Mouse (Mus musculus) limb, embryonic 10.5 days (tissue): ENCODE measurements around the gene Ccdc6. TPM values are rescaled to one million over a fixed set of nuclear protein-coding genes. Genes with fewer than 3 reads are reported as not detected.
"Not testable (repeated sequence)": the region's sequence is repeated elsewhere in the genome, so short reads cannot be mapped to it uniquely, and the experiment has no call there.

ENCODE experiments used
- DNase-seq: peaks from one replicate; pipeline ENCODE4 v3.0.0-alpha.2; 2017; ENCODE audit warnings: low spot score
- H3K27ac ChIP-seq: fragments of 300-500 bp; sonication (generic); 2 replicates; pipeline ENCODE4 v1.5.1; 2016; ENCODE audit warnings: mild to moderate bottlenecking
- H3K27me3 ChIP-seq: fragments of 300-500 bp; sonication (generic); 2 replicates; pipeline ENCODE4 v1.6.1; 2016; ENCODE audit warnings: low read depth, mild to moderate bottlenecking; ENCODE audit not compliant: poor library complexity, severe bottlenecking
- H3K36me3 ChIP-seq: fragments of 300-500 bp; sonication (generic); 2 replicates; pipeline ENCODE4 v1.6.1; 2016; ENCODE audit warnings: mild to moderate bottlenecking, moderate library complexity
- H3K4me1 ChIP-seq: fragments of 300-500 bp; sonication (generic); 2 replicates; pipeline ENCODE4 v1.6.1; 2016
- H3K4me3 ChIP-seq: fragments of 300-500 bp; sonication (generic); 2 replicates; pipeline ENCODE4 v1.5.1; 2016; ENCODE audit warnings: mild to moderate bottlenecking, moderate library complexity
- H3K9me3 ChIP-seq: fragments of 300-500 bp; sonication (generic); replicated peaks from 2 replicates; pipeline ENCODE4 v1.6.1; 2016; ENCODE audit warnings: mild to moderate bottlenecking
- WGBS: fragments of 180-500 bp; shearing (Covaris S2); methylation state at CpG from one replicate; pipeline ENCODE4 v1.1.7; 2016; 5-methylcytosine and 5-hydroxymethylcytosine counted together
- polyA plus RNA-seq: library from polyadenylated mRNA; unstranded; fragments of >200 nt; fragmentation: Nextera tagmentation; extraction: Ambion mirVana; gene quantifications from 2 replicates; pipeline ENCODE4 v1.2.1, GENCODE M21; 2016

Ccdc6 gene
- polyA plus RNA-seq, 1 experiment from 2014 or later = 15.8 TPM

DNA sequence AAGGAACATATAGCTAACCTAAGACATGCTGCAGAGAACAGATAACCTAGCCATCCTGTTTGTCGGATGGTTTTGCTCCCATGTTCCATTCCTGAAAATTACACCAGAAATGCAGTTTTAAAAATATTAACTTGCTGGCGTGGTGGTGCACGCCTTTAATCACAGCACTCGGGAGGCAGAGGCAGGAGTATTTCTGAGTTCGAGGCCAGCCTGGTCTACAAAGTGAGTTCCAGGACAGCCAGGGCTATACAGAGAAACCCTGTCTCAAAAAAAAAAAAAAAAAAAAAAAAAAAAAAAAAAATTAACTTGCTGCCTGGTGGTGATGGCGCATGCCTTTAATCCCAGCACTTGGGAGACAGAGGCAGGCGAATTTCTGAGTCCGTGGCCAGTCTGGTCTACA, 125.3 kb downstream of the Ccdc6 start:
- not testable (repeated sequence) for H3K4me1 ChIP-seq, DNase-seq, H3K27ac ChIP-seq, H3K9me3 ChIP-seq, H3K36me3 ChIP-seq, H3K27me3 ChIP-seq, H3K4me3 ChIP-seq
- 92% methylated on average over 8 of the region's 8 CpGs for WGBS

GRCm38 (mm10) chr10:70224571-70224970, 127.7 kb downstream of the Ccdc6 start:
- Histone ChIP-seq H3K27ac (no peak overlapping the region), H3K4me1 (no peaks in the 10 kb centered on the region), H3K36me3 (no peaks in the 10 kb centered on the region), H3K9me3 (no peaks in the 10 kb centered on the region), H3K27me3 (no peaks in the 10 kb centered on the region), H3K4me3 (no peak overlapping the region)
- DNase-seq = no peak
- 92% methylated on average over 6 of the region's 6 CpGs for WGBS

DNA sequence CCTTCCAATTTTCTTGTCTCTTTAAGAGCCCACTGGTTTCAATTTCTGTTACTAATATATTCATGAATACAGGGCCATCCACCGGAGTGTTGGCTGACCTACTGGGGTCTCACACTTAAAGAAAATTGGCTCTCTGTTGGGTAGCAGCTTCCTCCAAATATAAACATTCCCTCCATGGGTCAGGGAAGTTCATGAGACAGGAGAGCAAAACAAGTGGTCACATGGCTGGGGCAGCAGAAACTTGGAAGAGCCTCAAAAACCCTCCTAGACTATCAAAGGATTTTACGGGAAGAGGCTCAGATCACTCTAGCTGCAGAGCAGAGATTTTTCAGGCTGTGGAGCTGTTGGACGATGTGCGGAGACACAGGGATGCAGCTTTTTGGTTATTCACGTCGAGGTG, 128.8 kb downstream of the Ccdc6 start:
- Histone ChIP-seq H3K27me3 (no peaks in the 10 kb centered on the region), H3K27ac (no peak overlapping the region), H3K4me1 (no peaks in the 10 kb centered on the region), H3K36me3 (no peaks in the 10 kb centered on the region), H3K9me3 (no peaks in the 10 kb centered on the region), H3K4me3 (no peak overlapping the region)
- 78% methylated on average over 6 of the region's 6 CpGs for WGBS
- DNase-seq = no peak

GRCm38 (mm10) chr10:70226608-70227007, 129.7 kb downstream of the Ccdc6 start:
- H3K36me3 ChIP-seq = no peaks in the 10 kb centered on the region
- no peak overlapping the region for H3K27ac ChIP-seq
- no peaks in the 10 kb centered on the region for H3K9me3 ChIP-seq
- DNase-seq = no peak
- H3K4me1 ChIP-seq = no peaks in the 10 kb centered on the region
- H3K27me3 ChIP-seq = no peaks in the 10 kb centered on the region
- no peak overlapping the region for H3K4me3 ChIP-seq

GRCm38 (mm10) chr10:70230352-70230751, 133.4 kb downstream of the Ccdc6 start:
- Histone ChIP-seq H3K27me3 (no peaks in the 10 kb centered on the region), H3K27ac (no peak overlapping the region), H3K9me3 (no peaks in the 10 kb centered on the region), H3K36me3 (no peaks in the 10 kb centered on the region), H3K4me1 (no peaks in the 10 kb centered on the region), H3K4me3 (no peak overlapping the region)
- DNase-seq = no peak
- WGBS = 89% methylated on average over 6 of the region's 6 CpGs

DNA sequence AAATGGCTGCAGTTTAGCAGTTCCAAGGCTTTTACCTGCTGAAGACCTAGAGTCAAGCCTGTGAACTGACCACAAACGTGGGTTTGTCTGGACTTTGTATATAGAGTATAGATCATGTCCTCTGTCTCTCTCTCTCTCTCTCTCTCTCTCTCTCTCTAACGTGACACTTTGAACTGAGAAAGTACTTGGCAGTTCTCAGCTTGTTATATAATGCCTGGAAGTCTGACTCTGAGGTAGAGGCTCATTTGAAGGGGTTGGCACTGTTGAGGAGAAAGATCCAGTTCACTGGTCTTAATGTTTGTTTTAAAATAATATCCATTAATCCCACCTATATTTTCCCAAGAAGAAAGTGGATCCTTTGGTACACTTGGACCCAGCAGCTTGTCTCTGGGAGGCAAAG, 141.0 kb downstream of the Ccdc6 start:
- H3K27ac ChIP-seq = no peak overlapping the region
- WGBS = 74% methylated on average over 2 of the region's 2 CpGs
- H3K36me3 ChIP-seq = no peaks in the 10 kb centered on the region
- no peaks in the 10 kb centered on the region; the same call in 1 of the 2 replicates for H3K4me1 ChIP-seq
- DNase-seq = no peak
- H3K4me3 ChIP-seq = no peak overlapping the region
- peaks cover 4% of the 10 kb centered on the region for H3K27me3 ChIP-seq
- no peaks in the 10 kb centered on the region for H3K9me3 ChIP-seq

Other genes starting within 250 kb of the Ccdc6 start
- 0.39 and 2.9 TPM in 2 replicates for gene Mrln, start 107.5 kb downstream of the Ccdc6 start, polyA plus RNA-seq
- 0.14 and 0.28 TPM in 2 replicates for gene Slc16a9, start 148.0 kb downstream of the Ccdc6 start, polyA plus RNA-seq